Mouse (Mus musculus) liver, adult 2 months (tissue): ENCODE measurements around the gene Gm36079. TPM values are rescaled to one million over a fixed set of nuclear protein-coding genes. Genes with fewer than 3 reads are reported as not detected.
"Not testable (repeated sequence)": the region's sequence is repeated elsewhere in the genome, so short reads cannot be mapped to it uniquely, and the experiment has no call there.

Source experiments
- DNase-seq: peaks from one replicate; pipeline ENCODE4 v3.0.0-alpha.2; 2011; ENCODE audit warnings: low read depth, low spot score; ENCODE audit errors: extremely low read depth
- H3K27ac ChIP-seq: fragments of 200-500 bp; replicated peaks from 2 replicates; pipeline ENCODE4 v1.5.1; 2012; ENCODE audit warnings: low read depth, mild to moderate bottlenecking, control low read depth, inconsistent platforms, low read length; ENCODE audit not compliant: insufficient read depth
- H3K27me3 ChIP-seq: fragments of 200-500 bp; 2 replicates; pipeline ENCODE4 v1.6.1; 2012; ENCODE audit warnings: mild to moderate bottlenecking, moderate library complexity, low read length, inconsistent platforms; ENCODE audit not compliant: control insufficient read depth, insufficient read depth
- H3K36me3 ChIP-seq: fragments of 200-500 bp; 2 replicates; pipeline ENCODE4 v1.6.1; 2012; ENCODE audit warnings: low read length, inconsistent platforms; ENCODE audit not compliant: control insufficient read depth, insufficient read depth
- H3K4me1 ChIP-seq: fragments of 200-500 bp; 2 replicates; pipeline ENCODE4 v1.6.1; 2011; ENCODE audit warnings: low read length; ENCODE audit not compliant: control insufficient read depth, insufficient read depth
- H3K4me3 ChIP-seq: fragments of 200-500 bp; 2 replicates; pipeline ENCODE4 v1.5.1; 2011; ENCODE audit warnings: low read depth, mild to moderate bottlenecking, control low read depth, low read length, moderate library complexity; ENCODE audit not compliant: insufficient read depth
- H3K79me2 ChIP-seq: fragments of 200-500 bp; 2 replicates; pipeline ENCODE4 v1.6.1; 2012; ENCODE audit warnings: inconsistent platforms, mild to moderate bottlenecking, low read length, moderate library complexity; ENCODE audit not compliant: control insufficient read depth, insufficient read depth
- H3K9ac ChIP-seq: fragments of 200-500 bp; 2 replicates; pipeline ENCODE4 v1.6.1; 2012; ENCODE audit warnings: low read depth, mild to moderate bottlenecking, control low read depth, inconsistent platforms, low read length
- WGBS: fragments of 180-500 bp; shearing (Covaris S2); methylation state at CpG from one replicate; pipeline ENCODE4 v1.1.7; 2018; 5-methylcytosine and 5-hydroxymethylcytosine counted together
- polyA plus RNA-seq: library from polyadenylated mRNA; depleted of rRNA; stranded (reverse); fragments of >200 nt; gene quantifications from 2 replicates; pipeline ENCODE4 v1.2.3, GENCODE M21; 2012; rRNA removed
- total RNA-seq: library from RNA; depleted of rRNA; stranded (reverse); fragments of >200 nt; gene quantifications from 2 replicates; pipeline ENCODE4 v1.2.3, GENCODE M21; 2014; rRNA removed

Gene Gm36079
- total and polyA plus RNA-seq, 2 experiments = not detected

- H3K9ac ChIP-seq, H3K79me2 ChIP-seq, H3K36me3 ChIP-seq, H3K4me1 ChIP-seq, DNase-seq, H3K4me3 ChIP-seq, H3K27me3 ChIP-seq, H3K27ac ChIP-seq: not testable (repeated sequence)
- WGBS = no CpG with 5 or more reads among the region's 22 CpGs
These were observed 28.2 kb downstream of the Gm36079 start for GRCm38 (mm10) chr13:119998442-119999086.

GRCm38 (mm10) chr13:119991917-119992496 is 34.8 kb downstream of the Gm36079 start:
- H3K9ac ChIP-seq, DNase-seq, H3K4me1 ChIP-seq, H3K4me3 ChIP-seq, H3K27ac ChIP-seq, H3K36me3 ChIP-seq, H3K79me2 ChIP-seq, H3K27me3 ChIP-seq: not testable (repeated sequence)
- no CpG with 5 or more reads among the region's 10 CpGs for WGBS

- not testable (repeated sequence) for H3K9ac ChIP-seq
- no CpG with 5 or more reads among the region's 13 CpGs for WGBS
These were observed 35.5 kb downstream of the Gm36079 start for GRCm38 (mm10) chr13:119991264-119991663.

More at GRCm38 (mm10) chr13:119991264-119991663, 35.5 kb downstream of the Gm36079 start:
- H3K27me3 ChIP-seq, H3K36me3 ChIP-seq, H3K4me3 ChIP-seq, DNase-seq, H3K79me2 ChIP-seq, H3K4me1 ChIP-seq, H3K27ac ChIP-seq: not testable (repeated sequence)

Other genes starting within 250 kb of the Gm36079 start
- gene Zfp131, start 236.1 kb downstream of the Gm36079 start, total RNA-seq = 7.9 and 8.5 TPM in 2 replicates
- gene Zfp131, start 236.1 kb downstream of the Gm36079 start, polyA plus RNA-seq = 1.8 and 3.1 TPM in 2 replicates
- not detected in 2 replicates for gene AF067063, start 196.8 kb downstream of the Gm36079 start, total RNA-seq
- gene AF067063, start 196.8 kb downstream of the Gm36079 start, polyA plus RNA-seq = not detected in 2 replicates
- gene D13Ertd608e, start 191.0 kb downstream of the Gm36079 start, total RNA-seq = 0.40 TPM in 1 of 2 replicates, not detected in the other
- gene D13Ertd608e, start 191.0 kb downstream of the Gm36079 start, polyA plus RNA-seq = 0.40 TPM in 1 of 2 replicates, not detected in the other
- not detected in 2 replicates for gene Tcstv1, start 132.2 kb downstream of the Gm36079 start, total RNA-seq
- gene Tcstv1, start 132.2 kb downstream of the Gm36079 start, polyA plus RNA-seq = not detected in 2 replicates
- gene Gm21761, start 97.7 kb downstream of the Gm36079 start, total RNA-seq = not detected in 2 replicates
- gene Gm21761, start 97.7 kb downstream of the Gm36079 start, polyA plus RNA-seq = not detected in 2 replicates
- gene B020031M17Rik, start 76.2 kb downstream of the Gm36079 start, total RNA-seq = not detected in 2 replicates
- gene B020031M17Rik, start 76.2 kb downstream of the Gm36079 start, polyA plus RNA-seq = not detected in 2 replicates
- gene Gm21188, start 25.2 kb upstream of the Gm36079 start, total RNA-seq = 0.09 and 0.13 TPM in 2 replicates
- gene Gm21188, start 25.2 kb upstream of the Gm36079 start, polyA plus RNA-seq = not detected in 2 replicates
- not detected in 2 replicates for gene Gm20767, start 113.2 kb upstream of the Gm36079 start, total RNA-seq
- gene Gm20767, start 113.2 kb upstream of the Gm36079 start, polyA plus RNA-seq = not detected in 2 replicates
- not detected in 2 replicates for gene Gm21818, start 145.4 kb upstream of the Gm36079 start, total RNA-seq
- gene Gm21818, start 145.4 kb upstream of the Gm36079 start, polyA plus RNA-seq = not detected in 2 replicates
- 0.20 and 0.55 TPM in 2 replicates for gene Gm21762, start 188.9 kb upstream of the Gm36079 start, total RNA-seq
- gene Gm21762, start 188.9 kb upstream of the Gm36079 start, polyA plus RNA-seq = 0.18 TPM in 1 of 2 replicates, not detected in the other
- gene Gm21731, start 212.1 kb upstream of the Gm36079 start, total RNA-seq = not detected in 2 replicates
- not detected in 2 replicates for gene Gm21731, start 212.1 kb upstream of the Gm36079 start, polyA plus RNA-seq
- gene AF067061, start 236.1 kb upstream of the Gm36079 start, total RNA-seq = 0.27 TPM in 1 of 2 replicates, not detected in the other
- gene AF067061, start 236.1 kb upstream of the Gm36079 start, polyA plus RNA-seq = not detected in 2 replicates